Mouse (Mus musculus): ENCODE data around the gene Auts2. TPM values are rescaled to one million over a fixed set of nuclear protein-coding genes. Genes with fewer than 3 reads are reported as not detected.
A peak's percentile ranks its signal among the peaks of the same experiment; 100 is the strongest.

Gene Auts2
- total RNA-seq, 2 experiments from 2014 or later = 20.4 TPM

GRCm38 (mm10) chr5:131812483-131813063 is 730.6 kb downstream of the Auts2 start:
- DNase-seq (ENCODE audit: low spot score) = no peak

DNA sequence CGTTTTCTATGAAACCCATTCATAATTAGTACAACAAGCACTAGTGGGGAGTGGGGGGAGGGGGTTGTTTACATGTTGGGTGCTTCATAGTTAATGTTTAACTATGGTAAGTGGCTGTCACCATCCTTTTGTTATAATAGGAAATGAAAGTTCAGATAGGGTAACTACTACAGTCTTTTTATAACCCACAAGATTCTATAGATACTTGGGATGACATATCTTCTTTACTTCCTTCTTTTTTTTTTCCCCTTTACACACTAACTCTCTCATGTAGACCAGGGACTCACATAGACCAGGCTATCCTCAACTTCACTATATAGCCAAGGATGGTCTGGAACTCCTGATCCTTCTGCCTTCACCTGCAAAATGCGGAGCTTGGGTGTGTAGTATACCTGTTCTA is 736.8 kb downstream of the Auts2 start:
- DNase-seq (ENCODE audit: low spot score) = no peak

GRCm38 (mm10) chr5:131805277-131805676 is 737.9 kb downstream of the Auts2 start:
- no peak for DNase-seq (ENCODE audit: low spot score)

DNA sequence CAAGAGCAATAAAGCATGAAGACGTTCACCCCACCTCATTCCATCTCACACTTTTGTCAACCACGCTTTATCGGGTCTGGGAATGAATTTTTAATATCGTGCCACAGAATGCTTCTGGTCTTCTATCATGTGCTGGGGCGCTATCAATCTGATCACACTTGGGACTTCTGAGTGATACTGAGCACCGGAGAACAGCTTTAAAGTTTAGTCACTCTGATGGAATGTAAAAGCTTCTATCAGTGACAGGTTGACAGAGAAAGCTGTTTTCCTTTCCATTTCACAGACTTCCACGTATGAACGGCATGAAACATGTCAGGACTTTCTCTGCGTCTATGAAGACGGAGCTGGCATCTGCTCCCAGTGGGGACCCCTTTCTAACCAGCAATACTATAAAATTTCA is 739.5 kb downstream of the Auts2 start:
- no peak for DNase-seq (ENCODE audit: low spot score)

DNA sequence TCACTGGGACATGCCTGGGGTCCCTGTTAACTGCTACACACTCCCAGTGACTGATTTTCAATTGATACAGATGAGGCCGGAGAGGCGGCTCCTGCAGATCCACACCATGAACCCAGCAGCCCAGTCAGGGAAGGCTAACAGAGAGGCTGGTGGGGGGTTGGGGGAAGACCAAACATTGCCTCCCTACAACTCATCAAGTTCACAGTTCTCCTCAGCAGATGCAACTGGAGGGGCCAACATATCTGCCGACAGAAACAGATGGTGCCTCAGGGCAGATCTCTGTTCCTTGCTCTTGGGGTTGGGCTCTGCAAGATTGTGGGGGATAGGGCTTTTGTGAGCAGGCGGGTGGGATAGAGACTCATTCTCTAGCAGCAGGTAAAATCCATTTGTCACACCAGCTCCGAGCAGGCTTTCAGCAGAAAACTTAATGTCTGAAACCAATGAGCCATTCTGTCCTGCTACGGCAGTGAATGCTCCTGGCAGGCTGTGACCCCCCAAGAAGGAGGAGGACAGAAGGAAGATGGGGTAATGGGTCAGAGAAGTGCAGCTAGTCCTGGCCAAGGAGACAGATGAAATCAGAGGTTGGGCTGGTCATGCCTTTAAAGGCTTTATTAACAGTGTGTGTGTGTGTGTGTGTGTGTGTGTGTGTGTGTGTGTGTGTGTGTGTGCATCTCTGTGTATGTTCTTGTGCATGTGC is 740.7 kb downstream of the Auts2 start:
- no peak for DNase-seq (ENCODE audit: low spot score)

- DNase-seq (ENCODE audit: low spot score) = no peak
Measured at GRCm38 (mm10) chr5:131801924-131802323, 741.2 kb downstream of the Auts2 start.

DNA sequence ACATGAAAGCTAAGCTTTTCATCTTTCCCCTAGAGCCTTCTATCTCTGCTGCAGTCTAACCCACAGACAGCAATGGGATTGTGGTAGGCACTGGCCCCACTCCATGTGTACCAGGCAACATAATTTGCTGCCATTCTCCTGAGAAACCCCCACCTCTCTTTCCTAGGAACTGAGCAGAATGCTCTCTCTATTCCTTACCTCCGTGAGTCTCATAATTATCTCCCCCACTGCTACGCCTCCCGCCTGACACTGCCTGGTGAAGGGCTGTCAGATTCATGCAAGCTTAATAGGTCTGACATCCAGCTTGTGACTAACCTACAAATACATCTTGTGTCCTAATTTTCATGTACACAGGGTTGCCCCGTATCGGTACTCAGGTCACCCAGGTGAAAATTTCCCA is 744.8 kb downstream of the Auts2 start:
- no peak for DNase-seq (ENCODE audit: low spot score)

- no peak for DNase-seq (ENCODE audit: low spot score)
Measured at GRCm38 (mm10) chr5:131797044-131797443, 746.1 kb downstream of the Auts2 start.

- no peak for DNase-seq (ENCODE audit: low spot score)
Measured at GRCm38 (mm10) chr5:131794411-131795133, 748.6 kb downstream of the Auts2 start.

GRCm38 (mm10) chr5:131789601-131790000 is 753.5 kb downstream of the Auts2 start:
- DNase-seq (ENCODE audit: low spot score) = no peak

- DNase-seq (ENCODE audit: low spot score) = peak; percentile 7
Measured at GRCm38 (mm10) chr5:131788008-131788407, 755.1 kb downstream of the Auts2 start.

DNA sequence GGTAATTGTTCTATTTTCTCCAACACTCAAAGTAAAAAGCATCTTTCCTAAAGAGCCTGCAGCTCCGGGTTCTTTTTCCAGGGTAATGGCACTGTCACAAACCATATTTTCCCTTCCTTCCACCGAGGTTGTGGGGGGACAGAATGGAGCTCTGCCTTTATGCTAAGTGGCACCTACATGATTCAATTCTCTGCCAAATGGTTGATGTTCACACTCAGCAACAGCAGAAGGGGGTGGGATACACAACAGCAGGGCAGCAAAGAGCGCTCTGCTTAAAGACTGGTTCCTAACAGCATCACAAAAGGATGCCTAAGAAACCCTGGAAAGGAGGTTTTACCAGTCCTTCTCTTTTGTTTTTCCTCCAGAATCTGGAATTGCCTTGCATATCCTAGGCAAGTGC is 759.9 kb downstream of the Auts2 start:
- no peak for DNase-seq (ENCODE audit: low spot score)

GRCm38 (mm10) chr5:131781063-131781462 is 762.1 kb downstream of the Auts2 start:
- no peak for DNase-seq (ENCODE audit: low spot score)

- DNase-seq (ENCODE audit: low spot score) = no peak
Measured at GRCm38 (mm10) chr5:131779171-131779570, 764.0 kb downstream of the Auts2 start.

GRCm38 (mm10) chr5:131775672-131776071 is 767.5 kb downstream of the Auts2 start:
- no peak for DNase-seq (ENCODE audit: low spot score)

DNA sequence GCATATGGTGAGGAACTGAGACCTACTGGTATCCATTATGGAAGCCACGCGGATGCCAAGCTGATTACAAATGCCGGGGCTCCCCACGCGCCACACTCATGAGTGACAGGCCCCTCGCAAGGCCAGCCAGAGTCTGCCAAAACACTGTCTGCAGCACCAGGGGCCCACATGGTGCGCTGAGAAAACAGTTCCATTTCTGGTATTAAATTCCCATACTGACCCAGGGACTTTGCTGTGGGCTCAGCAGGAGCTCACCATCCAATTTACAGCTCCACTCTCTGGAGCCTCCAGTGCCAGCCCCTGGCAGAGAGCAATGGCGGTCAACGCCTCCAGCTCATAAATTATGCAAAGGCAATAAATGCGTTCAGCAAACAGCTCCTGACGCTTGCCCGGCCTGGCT is 767.9 kb downstream of the Auts2 start:
- DNase-seq (ENCODE audit: low spot score) = no peak

GRCm38 (mm10) chr5:131774792-131775191 is 768.4 kb downstream of the Auts2 start:
- no peak for DNase-seq (ENCODE audit: low spot score)

DNA sequence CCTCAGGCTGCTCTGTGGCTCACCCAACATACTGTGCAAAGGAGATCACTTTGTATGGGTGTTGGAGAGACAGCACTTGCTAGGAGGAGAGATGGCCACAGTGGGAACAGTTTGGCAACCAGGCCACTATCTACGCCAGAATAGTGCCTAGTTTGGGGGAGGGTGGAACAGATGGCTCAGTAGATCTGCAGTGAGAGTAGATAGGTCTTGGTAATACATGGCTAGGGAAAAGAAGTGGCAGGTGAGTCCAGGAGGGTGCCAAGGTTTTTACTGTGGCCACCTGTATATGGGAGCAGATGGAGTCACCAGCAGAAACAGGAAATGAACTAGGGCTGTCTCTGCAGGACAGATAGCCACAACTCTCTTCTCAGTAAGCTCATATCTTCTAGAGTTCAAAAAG is 770.5 kb downstream of the Auts2 start:
- DNase-seq (ENCODE audit: low spot score) = no peak

DNA sequence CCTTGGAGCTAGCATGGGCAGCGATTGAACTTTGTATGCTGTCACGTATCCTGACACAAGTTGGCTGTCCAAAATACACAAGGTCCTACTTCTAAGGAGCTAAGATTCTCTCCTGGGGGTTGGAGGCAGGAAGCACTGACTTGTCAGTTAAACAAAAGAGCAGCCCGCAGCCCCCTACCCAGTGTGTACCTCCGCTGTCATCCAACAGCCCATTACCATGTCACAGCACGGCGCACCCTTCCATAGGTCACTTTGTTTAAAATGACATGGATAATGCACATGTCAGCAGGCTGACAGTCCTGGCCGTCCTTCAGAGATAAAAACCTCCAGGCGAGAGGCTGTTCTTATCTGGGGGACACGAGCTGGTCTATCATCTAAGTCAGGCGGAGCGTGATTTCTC is 773.9 kb downstream of the Auts2 start:
- DNase-seq (ENCODE audit: low spot score) = no peak

DNA sequence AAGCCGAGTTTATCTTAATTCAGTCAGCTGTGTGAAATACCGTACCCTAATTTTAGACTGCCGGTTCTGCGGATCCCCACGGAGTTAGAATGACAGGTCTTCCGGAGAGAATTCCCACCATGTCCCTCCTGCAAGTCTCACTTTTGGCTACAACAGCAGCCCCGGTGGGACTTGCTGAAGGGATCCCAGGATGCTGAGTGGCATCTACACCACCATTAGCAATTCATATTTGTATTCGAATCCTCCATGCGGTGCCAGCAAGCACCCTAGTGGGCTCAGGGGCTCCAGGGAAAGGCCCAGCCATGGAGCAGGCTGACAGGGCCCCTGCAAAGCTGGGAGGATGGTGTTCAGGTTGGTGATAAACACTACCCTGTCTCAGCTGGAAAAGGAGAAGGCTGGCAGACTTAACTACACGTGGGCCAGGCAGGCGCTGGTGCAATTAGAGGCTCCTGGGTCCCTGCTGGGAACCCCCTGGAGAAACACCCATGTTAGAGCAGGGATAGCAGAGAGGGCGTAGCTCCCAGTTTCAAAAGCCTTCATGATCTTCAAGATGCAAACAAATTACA is 775.4 kb downstream of the Auts2 start:
- DNase-seq (ENCODE audit: low spot score) = no peak

DNA sequence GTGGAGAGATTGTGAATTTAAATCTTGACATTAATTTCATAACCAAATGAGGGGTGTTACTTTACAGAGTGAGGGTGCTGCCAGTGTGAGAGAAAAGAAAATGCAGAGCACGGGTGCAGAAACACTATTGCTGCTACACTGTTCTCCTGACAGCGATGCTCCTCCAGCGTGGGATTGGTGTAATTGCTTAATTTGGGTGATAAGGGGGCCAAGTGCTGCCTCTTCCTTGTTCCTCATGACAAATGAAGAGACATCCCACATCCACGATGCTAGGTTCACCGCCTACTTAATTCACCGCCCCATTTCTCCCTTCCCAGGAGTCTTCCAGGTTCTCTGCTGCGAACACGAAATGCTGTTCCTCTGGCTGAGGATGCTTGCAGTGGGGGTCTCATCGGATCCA is 776.0 kb downstream of the Auts2 start:
- DNase-seq (ENCODE audit: low spot score) = no peak

- DNase-seq (ENCODE audit: low spot score) = no peak
Measured at GRCm38 (mm10) chr5:131759432-131759831, 783.7 kb downstream of the Auts2 start.

- DNase-seq (ENCODE audit: low spot score) = no peak
Measured at GRCm38 (mm10) chr5:131750330-131750729, 792.8 kb downstream of the Auts2 start.
